Mouse (Mus musculus): ENCODE data around the gene Manba. TPM values are rescaled to one million over a fixed set of nuclear protein-coding genes. Genes with fewer than 3 reads are reported as not detected.
A peak's percentile ranks its signal among the peaks of the same experiment; 100 is the strongest.
"Not testable (repeated sequence)": the region's sequence is repeated elsewhere in the genome, so short reads cannot be mapped to it uniquely, and the experiment has no call there.

Gene Manba
- polyA plus RNA-seq, 1 experiment from 2014 or later: 8.0 TPM

- ATAC-seq: no peak
- peaks cover 8% of the 10 kb centered on the region for H3K4me1 ChIP-seq (ENCODE audit: insufficient read depth)
- 57% methylated on average over 3 of the region's 3 CpGs for WGBS (ENCODE audit: insufficient replicate concordance)
These were observed 3.8 kb upstream of the Manba start for GRCm38 (mm10) chr3:135481608-135482007.

GRCm38 (mm10) chr3:135484650-135485049, 761 bp upstream of the Manba start:
- H3K4me3 ChIP-seq (ENCODE audit: low read depth, low read length): peak overlapping the region; percentile 76
- WGBS (ENCODE audit: insufficient replicate concordance): 82% methylated on average over 15 of the region's 15 CpGs

More at GRCm38 (mm10) chr3:135481608-135482007, 3.8 kb upstream of the Manba start:
- Histone ChIP-seq H3K9ac (replicated peaks) (no peak overlapping the region), H3K36me3 (replicated peaks; ENCODE audit: insufficient read depth, low read length) (no peaks in the 10 kb centered on the region), H3K4me3 (ENCODE audit: low read depth, low read length) (no peak overlapping the region), H3K9me3 (ENCODE audit: low read length) (no peaks in the 10 kb centered on the region), H3K27me3 (ENCODE audit: insufficient read depth, low read length) (no peaks in the 10 kb centered on the region), H3K4me2 (ENCODE audit: low read depth, low read length) (no peak overlapping the region), H3K27ac (ENCODE audit: low read depth) (no peak overlapping the region)
- no peak for DNase-seq
- TF ChIP-seq EP300 (IDR thresholded peaks at IDR 0.05; ENCODE audit: low read depth) (no peak), CTCF (IDR thresholded peaks at IDR 0.05; ENCODE audit: low read depth) (no peak)

GRCm38 (mm10) chr3:135485900-135486241, 460 bp downstream of the Manba start:
- no peaks in the 10 kb centered on the region for H3K9me3 ChIP-seq (ENCODE audit: low read length)
- peak overlapping the region; percentile 77 for H3K9ac ChIP-seq (replicated peaks)
- no peak for DNase-seq
- TF ChIP-seq CTCF (IDR thresholded peaks at IDR 0.05; ENCODE audit: low read depth): no peak
- TF ChIP-seq EP300 (IDR thresholded peaks at IDR 0.05; ENCODE audit: low read depth): no peak
- no peak; the same call in 1 of the 2 replicates for ATAC-seq
- peak overlapping the region; percentile 96 for H3K4me2 ChIP-seq (ENCODE audit: low read depth, low read length)
- H3K36me3 ChIP-seq (replicated peaks; ENCODE audit: insufficient read depth, low read length): no peaks in the 10 kb centered on the region
- 1% methylated on average over 9 of the region's 9 CpGs for WGBS (ENCODE audit: insufficient replicate concordance)
- peaks cover 8% of the 10 kb centered on the region for H3K4me1 ChIP-seq (ENCODE audit: insufficient read depth)
- no peaks in the 10 kb centered on the region for H3K27me3 ChIP-seq (ENCODE audit: insufficient read depth, low read length)
- H3K4me3 ChIP-seq (ENCODE audit: low read depth, low read length): peak overlapping the region; percentile 76
- H3K27ac ChIP-seq (ENCODE audit: low read depth): peak overlapping the region; percentile 66

More at GRCm38 (mm10) chr3:135484650-135485049, 761 bp upstream of the Manba start:
- not testable (repeated sequence) for H3K27me3 ChIP-seq (ENCODE audit: insufficient read depth, low read length); H3K27ac ChIP-seq (ENCODE audit: low read depth); ATAC-seq; H3K36me3 ChIP-seq (replicated peaks; ENCODE audit: insufficient read depth, low read length); H3K4me1 ChIP-seq (ENCODE audit: insufficient read depth); H3K9me3 ChIP-seq (ENCODE audit: low read length); DNase-seq; H3K9ac ChIP-seq (replicated peaks)
- H3K4me2 ChIP-seq (ENCODE audit: low read depth, low read length): peak overlapping the region; percentile 96

DNA sequence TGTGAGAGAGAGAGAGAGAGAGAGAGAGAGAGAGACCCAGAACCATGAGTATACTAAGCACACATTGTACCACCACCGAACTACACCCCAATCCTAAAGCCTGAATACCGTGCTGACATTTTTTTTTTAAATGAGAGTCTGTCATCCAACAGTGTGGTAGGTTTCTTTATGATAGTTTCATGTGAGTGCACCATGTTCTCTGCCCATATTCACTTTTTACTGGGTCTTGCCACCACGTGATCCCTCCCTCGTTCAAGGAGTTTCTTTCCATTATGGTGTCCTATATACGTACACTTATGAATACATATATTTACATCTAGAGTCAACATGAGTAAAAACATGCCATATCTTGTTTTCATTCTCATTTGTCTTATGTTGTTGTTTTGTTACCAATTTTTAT, 940 bp downstream of the Manba start:
- no peaks in the 10 kb centered on the region for H3K9me3 ChIP-seq (ENCODE audit: low read length)
- H3K4me2 ChIP-seq (ENCODE audit: low read depth, low read length): peak overlapping the region; percentile 96
- no peak overlapping the region for H3K27ac ChIP-seq (ENCODE audit: low read depth)
- DNase-seq: no peak
- H3K4me1 ChIP-seq (ENCODE audit: insufficient read depth): peaks cover 8% of the 10 kb centered on the region
- no peaks in the 10 kb centered on the region for H3K36me3 ChIP-seq (replicated peaks; ENCODE audit: insufficient read depth, low read length)
- H3K9ac ChIP-seq (replicated peaks): peak overlapping the region; percentile 77
- H3K27me3 ChIP-seq (ENCODE audit: insufficient read depth, low read length): no peaks in the 10 kb centered on the region
- TF ChIP-seq CTCF (IDR thresholded peaks at IDR 0.05; ENCODE audit: low read depth) (no peak), EP300 (IDR thresholded peaks at IDR 0.05; ENCODE audit: low read depth) (no peak)
- ATAC-seq: no peak
- peak overlapping the region; percentile 76 for H3K4me3 ChIP-seq (ENCODE audit: low read depth, low read length)
- WGBS (ENCODE audit: insufficient replicate concordance): 47% methylated on average over 5 of the region's 5 CpGs

DNA sequence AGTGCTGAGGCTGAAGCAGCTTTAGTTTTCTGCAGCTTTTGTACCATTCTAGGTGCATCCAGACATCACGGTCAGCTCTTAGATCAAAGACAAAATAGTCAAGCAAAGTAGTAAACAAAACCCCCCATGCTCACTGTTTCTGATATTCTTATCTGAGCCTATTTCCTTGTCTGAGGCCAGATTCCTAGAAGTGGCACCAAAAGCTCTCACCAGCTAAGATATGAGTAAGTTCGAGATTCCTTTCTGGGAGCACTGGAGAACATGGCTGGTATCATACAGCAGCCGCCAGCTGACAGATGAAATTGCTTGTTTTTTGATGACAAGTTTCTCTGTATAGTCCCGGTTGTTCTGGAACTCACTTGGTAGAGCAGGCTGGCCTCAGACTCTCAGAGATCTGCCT, 2.4 kb downstream of the Manba start:
- whole genome bisulfite sequencing (ENCODE audit: insufficient replicate concordance): 66% methylated on average over 4 of the region's 4 CpGs
- ATAC-seq: no peak

DNA sequence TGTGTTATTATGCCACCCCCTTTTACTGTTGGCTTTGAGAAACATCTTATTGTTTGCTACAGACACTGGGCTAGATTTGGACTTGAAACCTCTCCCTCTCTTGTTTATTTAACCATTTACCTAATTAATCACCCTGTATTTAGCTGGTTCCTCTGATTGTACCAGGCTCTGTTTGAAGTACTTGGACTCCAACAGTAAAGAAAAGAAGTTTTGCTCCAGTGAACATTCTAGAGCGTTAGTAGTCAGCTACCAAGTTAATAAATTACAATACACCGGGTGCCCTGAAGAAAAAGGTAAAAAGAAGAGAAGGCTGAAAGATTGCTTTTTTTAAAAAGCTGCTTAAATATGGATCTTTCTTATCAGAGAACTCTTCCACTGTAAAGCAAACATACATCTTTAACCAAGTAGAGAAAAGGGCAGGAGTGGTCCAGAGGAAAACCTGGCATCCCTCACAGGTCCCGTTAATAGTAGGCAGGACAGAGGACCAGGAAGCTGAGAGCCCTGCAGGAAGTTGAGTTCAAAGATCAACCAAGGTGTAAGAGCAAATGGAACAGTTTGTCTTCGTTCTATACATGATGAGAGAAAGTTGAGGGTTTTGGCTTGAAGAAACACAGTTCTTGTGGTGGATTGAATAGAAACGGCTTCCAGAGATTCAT, 4.6 kb downstream of the Manba start:
- H3K4me1 ChIP-seq (ENCODE audit: insufficient read depth): peaks cover 6% of the 10 kb centered on the region
- no peaks in the 10 kb centered on the region for H3K27me3 ChIP-seq (ENCODE audit: insufficient read depth, low read length)
- ATAC-seq (no peak), DNase-seq (no peak)
- H3K9ac ChIP-seq (replicated peaks): no peak overlapping the region
- H3K27ac ChIP-seq (ENCODE audit: low read depth): no peak overlapping the region
- no peaks in the 10 kb centered on the region for H3K36me3 ChIP-seq (replicated peaks; ENCODE audit: insufficient read depth, low read length)
- H3K4me3 ChIP-seq (ENCODE audit: low read depth, low read length): no peak overlapping the region
- no peaks in the 10 kb centered on the region for H3K9me3 ChIP-seq (ENCODE audit: low read length)
- 59% methylated on average over 5 of the region's 5 CpGs for WGBS (ENCODE audit: insufficient replicate concordance)
- TF ChIP-seq EP300 (IDR thresholded peaks at IDR 0.05; ENCODE audit: low read depth): no peak
- no peak for TF ChIP-seq CTCF (IDR thresholded peaks at IDR 0.05; ENCODE audit: low read depth)
- no peak overlapping the region for H3K4me2 ChIP-seq (ENCODE audit: low read depth, low read length)

More for the DNA sequence above, 2.4 kb downstream of the Manba start:
- no peaks in the 10 kb centered on the region for H3K9me3 ChIP-seq (ENCODE audit: low read length)
- H3K27ac ChIP-seq (ENCODE audit: low read depth): no peak overlapping the region
- no peaks in the 10 kb centered on the region for H3K36me3 ChIP-seq (replicated peaks; ENCODE audit: insufficient read depth, low read length)
- peaks cover 8% of the 10 kb centered on the region for H3K4me1 ChIP-seq (ENCODE audit: insufficient read depth)
- no peak overlapping the region for H3K4me2 ChIP-seq (ENCODE audit: low read depth, low read length)
- no peaks in the 10 kb centered on the region for H3K27me3 ChIP-seq (ENCODE audit: insufficient read depth, low read length)
- no peak overlapping the region for H3K4me3 ChIP-seq (ENCODE audit: low read depth, low read length)
- DNase-seq: no peak
- no peak overlapping the region for H3K9ac ChIP-seq (replicated peaks)
- TF ChIP-seq EP300 (IDR thresholded peaks at IDR 0.05; ENCODE audit: low read depth): no peak
- no peak for TF ChIP-seq CTCF (IDR thresholded peaks at IDR 0.05; ENCODE audit: low read depth)
